Mouse (Mus musculus): Measurements from ENCODE around the gene Acer2.

Gene Acer2

GRCm38 (mm10) chr4:86887879-86888278 lies 13.7 kb downstream of the Acer2 start:
- DNase-seq (ENCODE audit: low spot score), result peak; percentile 41

GRCm38 (mm10) chr4:86897411-86897810 lies 23.2 kb downstream of the Acer2 start:
- DNase-seq (ENCODE audit: low spot score), result no peak

- DNase-seq (ENCODE audit: low spot score), result no peak
Observed at GRCm38 (mm10) chr4:86898791-86899474, 24.7 kb downstream of the Acer2 start.

- DNase-seq (ENCODE audit: low spot score), result no peak
Observed at GRCm38 (mm10) chr4:86902351-86902750, 28.2 kb downstream of the Acer2 start.

GRCm38 (mm10) chr4:86904969-86905368 lies 30.8 kb downstream of the Acer2 start:
- DNase-seq (ENCODE audit: low spot score), result peak; percentile 6

GRCm38 (mm10) chr4:86905869-86906268 lies 31.7 kb downstream of the Acer2 start:
- DNase-seq (ENCODE audit: low spot score), result no peak

GRCm38 (mm10) chr4:86911576-86912341 lies 37.6 kb downstream of the Acer2 start:
- no peak for DNase-seq (ENCODE audit: low spot score)

- no peak for DNase-seq (ENCODE audit: low spot score)
Observed at GRCm38 (mm10) chr4:86912757-86913156, 38.6 kb downstream of the Acer2 start.

- peak; percentile 22 for DNase-seq (ENCODE audit: low spot score)
Observed at GRCm38 (mm10) chr4:86916062-86916461, 41.9 kb downstream of the Acer2 start.

GRCm38 (mm10) chr4:86923476-86924055 lies 49.4 kb downstream of the Acer2 start:
- DNase-seq (ENCODE audit: low spot score), result no peak

- peak; percentile 72 for DNase-seq (ENCODE audit: low spot score)
Observed at GRCm38 (mm10) chr4:86924804-86925458, 50.7 kb downstream of the Acer2 start.

GRCm38 (mm10) chr4:86926997-86927396 lies 52.8 kb downstream of the Acer2 start:
- DNase-seq (ENCODE audit: low spot score), result no peak

- no peak for DNase-seq (ENCODE audit: low spot score)
Observed at GRCm38 (mm10) chr4:86930101-86930635, 56.0 kb downstream of the Acer2 start.

GRCm38 (mm10) chr4:86930636-86931456 lies 56.6 kb downstream of the Acer2 start:
- no peak for DNase-seq (ENCODE audit: low spot score)

- DNase-seq (ENCODE audit: low spot score), result no peak
Observed at GRCm38 (mm10) chr4:86933026-86933425, 58.8 kb downstream of the Acer2 start.

- no peak for DNase-seq (ENCODE audit: low spot score)
Observed at GRCm38 (mm10) chr4:86936217-86936616, 62.0 kb downstream of the Acer2 start.

- no peak for DNase-seq (ENCODE audit: low spot score)
Observed at GRCm38 (mm10) chr4:86936706-86937105, 62.5 kb downstream of the Acer2 start.

- no peak for DNase-seq (ENCODE audit: low spot score)
Observed at GRCm38 (mm10) chr4:86942656-86943055, 68.5 kb downstream of the Acer2 start.

GRCm38 (mm10) chr4:86943296-86943695 lies 69.1 kb downstream of the Acer2 start:
- no peak for DNase-seq (ENCODE audit: low spot score)

- no peak for DNase-seq (ENCODE audit: low spot score)
Observed at GRCm38 (mm10) chr4:86948794-86949193, 74.6 kb downstream of the Acer2 start.

- no peak for DNase-seq (ENCODE audit: low spot score)
Observed at GRCm38 (mm10) chr4:86953519-86953918, 79.3 kb downstream of the Acer2 start.
